Mouse (Mus musculus): ENCODE results near the gene Gm6993. TPM values are rescaled to one million over a fixed set of nuclear protein-coding genes. Genes with fewer than 3 reads are reported as not detected.

The Gm6993 gene
- polyA plus RNA-seq, 1 experiment from 2014 or later, result not detected

DNA sequence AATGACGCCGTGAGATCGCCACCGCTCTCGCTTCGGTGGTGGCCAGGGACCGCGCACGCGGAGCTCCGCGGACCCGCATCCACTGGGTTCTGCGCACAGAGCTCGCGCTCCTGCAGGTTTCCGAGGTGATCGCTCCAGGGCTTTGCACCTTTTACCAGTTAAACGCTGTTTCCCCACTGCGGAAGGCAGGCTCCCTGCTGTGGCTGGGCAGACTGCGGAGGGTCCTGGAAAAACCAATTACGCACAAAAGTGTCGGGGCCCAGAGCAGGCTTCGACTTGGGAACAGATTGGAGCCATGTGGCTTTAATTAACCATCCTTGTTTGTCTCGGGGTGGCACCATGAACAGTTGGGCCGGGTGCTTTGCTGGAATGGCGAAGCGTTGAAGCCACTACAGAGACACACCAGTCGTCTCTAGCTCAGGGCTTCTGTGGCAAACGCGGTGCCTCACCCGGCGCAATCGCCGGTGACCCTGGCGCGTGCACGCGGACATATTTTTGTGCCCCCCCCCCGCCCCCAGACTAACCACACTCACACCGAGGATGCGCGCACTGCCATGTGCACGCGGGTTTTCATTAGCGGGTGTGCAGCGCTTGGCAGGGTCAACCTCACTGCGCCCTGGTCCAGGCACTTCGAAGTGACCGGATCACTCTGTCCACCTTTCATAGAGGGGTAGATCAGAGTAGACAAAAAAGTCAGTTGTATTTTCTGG is 25.3 kb downstream of the Gm6993 start:
- peaks cover 67% of the 10 kb centered on the region for H3K27me3 ChIP-seq
- H3K9ac ChIP-seq (replicated peaks), result peak overlapping the region; percentile 33
- no peak overlapping the region for H3K27ac ChIP-seq

DNA sequence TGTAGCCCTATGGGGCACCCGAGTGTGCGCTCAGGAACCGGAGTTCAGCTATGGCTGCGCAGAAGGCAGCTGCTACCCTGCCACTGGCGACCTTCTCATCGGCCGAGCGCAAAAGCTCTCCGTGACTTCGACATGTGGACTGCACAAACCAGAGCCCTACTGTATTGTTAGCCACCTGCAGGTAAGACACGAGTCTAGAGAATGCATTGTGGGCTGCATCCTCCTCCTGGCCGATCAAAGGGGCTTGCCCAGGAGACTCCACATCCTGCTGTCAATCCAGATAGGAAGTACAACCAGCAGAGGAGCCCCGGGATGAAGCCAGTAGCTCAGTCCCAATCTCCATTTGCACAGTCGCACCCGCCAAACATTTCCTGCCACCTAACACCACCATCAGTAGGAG is 26.1 kb downstream of the Gm6993 start:
- Histone ChIP-seq H3K27me3 (peaks cover 67% of the 10 kb centered on the region), H3K4me3 (replicated peaks) (peak overlapping the region; percentile 42), H3K4me2 (replicated peaks) (peak overlapping the region; percentile 67), H3K4me1 (replicated peaks) (peaks cover 23% of the 10 kb centered on the region), H3K27ac (no peak overlapping the region), H3K36me3 (no peaks in the 10 kb centered on the region), H3K9me3 (no peaks in the 10 kb centered on the region), H3K9ac (replicated peaks) (no peak overlapping the region; the same call in 1 of the 2 replicates)
- no peak for ATAC-seq
- WGBS, result 4% methylated on average over 15 of the region's 15 CpGs

More for the DNA sequence above, 25.3 kb downstream of the Gm6993 start:
- ATAC-seq, result peak; percentile 51
- Histone ChIP-seq H3K4me2 (replicated peaks) (peak overlapping the region; percentile 67), H3K4me3 (replicated peaks) (peak overlapping the region; percentile 42), H3K36me3 (no peaks in the 10 kb centered on the region), H3K4me1 (replicated peaks) (peaks cover 23% of the 10 kb centered on the region), H3K9me3 (no peaks in the 10 kb centered on the region)
- under 1% methylated on average over 50 of the region's 50 CpGs for WGBS

DNA sequence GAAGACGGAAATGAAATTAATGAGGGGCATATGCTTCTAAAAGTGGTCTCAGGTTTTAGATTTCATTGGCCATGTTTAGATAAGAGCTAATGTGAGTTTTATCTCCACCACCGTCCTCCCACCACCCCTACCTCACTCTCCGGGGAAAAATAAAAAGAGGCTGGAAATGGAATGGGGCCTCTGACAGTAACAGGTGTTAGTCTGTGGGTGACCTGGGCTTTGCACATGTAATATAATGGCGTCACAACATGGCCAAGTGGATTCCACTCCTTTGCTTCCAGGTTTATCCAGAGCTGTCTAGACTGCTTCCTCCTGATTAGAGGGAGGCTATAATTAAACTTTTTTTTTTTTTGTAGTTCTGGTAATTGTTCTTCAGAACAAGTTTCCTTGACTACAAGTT is 26.8 kb downstream of the Gm6993 start:
- no peak overlapping the region for H3K4me3 ChIP-seq (replicated peaks)

DNA sequence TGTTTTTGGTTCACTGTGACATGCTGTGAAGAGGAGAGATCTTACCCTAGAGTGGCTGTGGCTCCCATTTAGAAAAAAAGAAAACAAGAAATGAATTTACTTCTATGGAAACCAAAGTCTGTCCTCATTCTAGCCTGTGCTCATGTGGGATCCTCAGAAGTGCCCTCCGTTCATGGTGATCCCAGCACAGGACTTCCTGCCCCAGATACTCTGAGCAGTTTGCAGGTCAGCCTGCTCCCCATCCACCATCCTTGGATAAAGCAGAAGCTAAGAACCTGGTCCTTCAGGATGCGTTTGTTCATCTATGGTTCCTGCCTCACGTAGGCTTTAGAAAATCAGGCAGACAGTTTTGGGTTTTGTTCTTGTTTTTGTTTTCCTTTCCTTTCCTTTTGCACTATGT is 27.7 kb downstream of the Gm6993 start:
- ATAC-seq, result no peak
- Histone ChIP-seq H3K4me2 (replicated peaks) (no peak overlapping the region), H3K36me3 (no peaks in the 10 kb centered on the region), H3K9me3 (no peaks in the 10 kb centered on the region), H3K27ac (no peak overlapping the region), H3K27me3 (peaks cover 57% of the 10 kb centered on the region), H3K4me3 (replicated peaks) (no peak overlapping the region), H3K4me1 (replicated peaks) (peaks cover 28% of the 10 kb centered on the region), H3K9ac (replicated peaks) (no peak overlapping the region)
- 72% methylated on average over 3 of the region's 3 CpGs for WGBS

More for the DNA sequence above, 26.8 kb downstream of the Gm6993 start:
- 71% methylated on average over 4 of the region's 4 CpGs for WGBS
- no peak for ATAC-seq
- H3K4me2 ChIP-seq (replicated peaks), result no peak overlapping the region
- no peak overlapping the region for H3K27ac ChIP-seq
- H3K4me1 ChIP-seq (replicated peaks), result peaks cover 28% of the 10 kb centered on the region
- H3K36me3 ChIP-seq, result no peaks in the 10 kb centered on the region
- peaks cover 66% of the 10 kb centered on the region for H3K27me3 ChIP-seq
- no peak overlapping the region for H3K9ac ChIP-seq (replicated peaks)
- H3K9me3 ChIP-seq, result no peaks in the 10 kb centered on the region

DNA sequence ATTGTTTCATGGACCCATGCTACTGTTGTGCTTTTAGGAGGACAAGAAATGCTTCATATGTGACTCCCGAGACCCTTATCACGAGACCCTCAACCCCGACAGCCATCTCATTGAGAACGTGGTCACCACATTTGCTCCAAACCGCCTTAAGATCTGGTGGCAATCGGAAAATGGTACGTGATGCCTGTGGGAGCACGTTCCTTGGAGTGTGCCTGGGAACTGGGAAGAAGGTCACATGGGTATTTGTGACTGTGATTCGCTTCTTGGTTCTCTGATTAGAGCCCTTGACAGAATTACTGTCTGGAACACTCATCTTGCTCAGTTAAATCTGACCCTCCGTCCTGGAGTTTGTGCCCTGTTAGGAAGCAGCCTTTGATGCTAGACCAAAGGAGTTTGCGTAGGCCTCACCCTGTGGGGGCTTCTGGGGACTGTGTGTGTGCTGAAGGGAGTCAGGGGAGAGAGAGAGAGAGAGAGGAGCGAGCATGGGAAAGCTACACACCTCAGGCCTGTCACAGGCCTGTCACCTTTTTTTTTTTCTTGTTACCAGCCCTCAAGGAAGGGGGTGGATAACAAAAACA is 28.5 kb downstream of the Gm6993 start:
- H3K4me1 ChIP-seq (replicated peaks), result peaks cover 28% of the 10 kb centered on the region

DNA sequence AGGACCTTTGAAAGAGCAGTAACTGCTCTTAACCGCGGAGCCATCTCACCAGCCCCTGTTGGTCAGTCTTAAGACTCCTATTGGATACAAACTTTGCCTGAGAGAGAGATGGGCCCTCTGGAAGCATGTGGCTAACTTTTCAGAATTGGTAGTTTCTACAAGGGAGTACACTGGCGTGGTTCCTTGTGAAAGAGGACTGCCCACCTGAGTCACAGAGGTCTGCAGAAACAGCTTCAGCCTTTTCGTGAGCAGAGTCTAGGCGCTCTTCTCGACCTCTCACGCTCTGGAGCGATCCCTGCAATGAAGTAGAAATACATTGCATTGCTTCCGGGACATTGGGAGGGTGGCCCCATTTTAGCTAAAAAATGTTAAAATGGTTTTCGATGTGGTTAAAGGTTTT is 29.8 kb downstream of the Gm6993 start:
- Histone ChIP-seq H3K4me3 (replicated peaks) (no peak overlapping the region), H3K27ac (no peak overlapping the region), H3K27me3 (peaks cover 36% of the 10 kb centered on the region), H3K9ac (replicated peaks) (no peak overlapping the region), H3K9me3 (no peaks in the 10 kb centered on the region), H3K4me2 (replicated peaks) (no peak overlapping the region), H3K36me3 (no peaks in the 10 kb centered on the region), H3K4me1 (replicated peaks) (peaks cover 20% of the 10 kb centered on the region)
- 83% methylated on average over 10 of the region's 10 CpGs for WGBS
- no peak for ATAC-seq

More for the DNA sequence above, 28.5 kb downstream of the Gm6993 start:
- H3K9ac ChIP-seq (replicated peaks), result no peak overlapping the region
- H3K4me2 ChIP-seq (replicated peaks), result no peak overlapping the region
- no peak overlapping the region for H3K27ac ChIP-seq
- no peaks in the 10 kb centered on the region for H3K36me3 ChIP-seq
- WGBS, result 71% methylated on average over 12 of the region's 12 CpGs
- peaks cover 49% of the 10 kb centered on the region for H3K27me3 ChIP-seq
- no peak for ATAC-seq
- no peak overlapping the region for H3K4me3 ChIP-seq (replicated peaks)
- H3K9me3 ChIP-seq, result no peaks in the 10 kb centered on the region

DNA sequence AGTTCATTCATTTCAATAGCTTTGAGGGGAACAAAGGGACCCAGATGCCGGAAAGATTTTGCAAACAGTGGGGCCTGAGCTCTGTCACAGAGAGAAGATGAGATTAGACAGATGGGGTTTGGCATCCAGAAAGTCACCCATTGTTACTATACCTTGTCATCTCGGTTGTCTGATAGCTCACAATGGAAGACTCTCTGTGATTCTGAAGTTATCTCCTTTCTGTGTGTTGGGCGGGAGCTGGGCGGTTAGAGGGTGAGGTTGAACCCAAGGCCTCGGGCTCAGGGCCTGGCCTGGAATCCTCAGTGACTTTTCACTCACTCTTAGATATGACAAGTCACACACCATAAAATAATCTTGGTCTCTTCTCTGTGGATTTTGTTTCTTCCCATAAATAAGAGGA is 30.2 kb downstream of the Gm6993 start:
- H3K9ac ChIP-seq (replicated peaks), result no peak overlapping the region
- no peak for ATAC-seq
- H3K9me3 ChIP-seq, result no peaks in the 10 kb centered on the region
- H3K4me3 ChIP-seq (replicated peaks), result no peak overlapping the region
- 57% methylated on average over 5 of the region's 5 CpGs for WGBS
- peaks cover 16% of the 10 kb centered on the region for H3K4me1 ChIP-seq (replicated peaks)
- H3K27me3 ChIP-seq, result peaks cover 32% of the 10 kb centered on the region
- no peak overlapping the region for H3K4me2 ChIP-seq (replicated peaks)
- no peak overlapping the region for H3K27ac ChIP-seq
- H3K36me3 ChIP-seq, result no peaks in the 10 kb centered on the region

DNA sequence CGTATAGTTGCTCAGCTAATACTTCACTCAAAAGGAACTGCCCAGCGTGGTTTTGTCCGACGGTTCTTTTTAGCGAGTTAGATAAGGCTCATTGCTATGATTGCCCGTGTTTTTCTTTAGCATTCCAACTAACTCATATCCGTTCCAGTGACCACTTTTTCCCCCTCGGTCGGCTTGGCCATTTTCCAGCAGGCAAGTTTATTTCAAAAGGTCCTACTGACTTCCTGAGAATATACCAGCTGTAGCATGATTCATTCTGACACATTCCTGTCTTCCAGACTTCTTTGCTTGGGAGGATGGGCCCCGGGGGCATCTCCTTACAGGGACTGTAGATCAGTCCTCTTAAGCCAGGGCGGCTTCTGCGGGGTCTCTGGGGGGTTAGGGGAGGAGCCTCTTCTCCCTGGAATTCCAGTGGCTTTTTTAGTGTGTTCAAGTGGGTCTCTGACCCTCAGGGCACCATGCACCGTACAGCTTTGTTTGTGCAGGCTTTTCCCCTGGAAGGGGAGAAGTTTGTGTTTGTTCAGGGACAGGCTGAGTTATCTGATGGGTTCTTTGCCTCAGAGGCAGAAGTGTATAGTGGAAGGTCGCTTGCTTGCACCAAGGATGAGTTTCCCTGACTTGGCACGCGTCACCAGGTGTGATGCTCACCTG is 30.9 kb downstream of the Gm6993 start:
- Histone ChIP-seq H3K36me3 (no peaks in the 10 kb centered on the region), H3K4me3 (replicated peaks) (no peak overlapping the region), H3K4me1 (replicated peaks) (peaks cover 9% of the 10 kb centered on the region), H3K4me2 (replicated peaks) (no peak overlapping the region), H3K27me3 (peaks cover 25% of the 10 kb centered on the region), H3K9ac (replicated peaks) (no peak overlapping the region), H3K27ac (no peak overlapping the region), H3K9me3 (no peaks in the 10 kb centered on the region)
- 57% methylated on average over 16 of the region's 16 CpGs for WGBS
- ATAC-seq, result no peak

DNA sequence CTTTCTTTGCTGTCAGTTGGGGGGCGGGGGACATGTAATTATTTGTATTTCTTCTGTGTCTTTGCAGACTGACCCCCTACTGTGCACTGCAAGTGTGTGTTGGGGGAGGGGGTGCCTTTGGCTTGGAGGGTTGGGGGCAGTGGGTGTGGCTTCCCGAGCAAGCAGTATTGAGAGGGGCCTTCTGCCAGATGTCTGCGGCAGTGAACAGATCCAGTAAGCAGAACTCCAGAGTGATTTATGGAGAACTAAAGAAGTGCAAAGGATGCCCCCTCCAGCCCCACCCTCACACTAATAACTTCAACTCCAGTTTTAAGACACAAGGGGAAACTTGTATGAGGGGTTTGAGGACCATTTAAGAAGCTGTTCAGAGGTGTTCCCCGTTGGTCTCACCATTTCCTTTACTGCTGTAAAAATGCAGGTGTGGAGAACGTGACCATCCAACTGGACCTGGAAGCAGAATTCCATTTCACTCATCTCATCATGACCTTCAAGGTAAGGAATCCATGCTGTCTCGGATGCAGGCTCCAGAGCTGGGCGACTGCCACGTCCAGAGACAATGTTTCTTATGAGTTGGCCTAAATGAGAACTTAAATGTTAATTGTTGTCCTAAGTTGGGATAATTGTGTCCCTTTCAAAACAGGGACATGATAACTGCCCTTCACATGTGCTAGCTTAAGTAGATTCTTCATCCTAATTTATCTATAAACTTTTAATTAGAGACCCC is 31.6 kb downstream of the Gm6993 start:
- 78% methylated on average over 8 of the region's 8 CpGs for WGBS
- Histone ChIP-seq H3K27ac (no peak overlapping the region), H3K9ac (replicated peaks) (no peak overlapping the region), H3K27me3 (peaks cover 18% of the 10 kb centered on the region), H3K36me3 (no peaks in the 10 kb centered on the region), H3K9me3 (no peaks in the 10 kb centered on the region), H3K4me3 (replicated peaks) (no peak overlapping the region), H3K4me2 (replicated peaks) (no peak overlapping the region), H3K4me1 (replicated peaks) (peaks cover 4% of the 10 kb centered on the region; the same call in 1 of the 2 replicates)
- ATAC-seq, result no peak

DNA sequence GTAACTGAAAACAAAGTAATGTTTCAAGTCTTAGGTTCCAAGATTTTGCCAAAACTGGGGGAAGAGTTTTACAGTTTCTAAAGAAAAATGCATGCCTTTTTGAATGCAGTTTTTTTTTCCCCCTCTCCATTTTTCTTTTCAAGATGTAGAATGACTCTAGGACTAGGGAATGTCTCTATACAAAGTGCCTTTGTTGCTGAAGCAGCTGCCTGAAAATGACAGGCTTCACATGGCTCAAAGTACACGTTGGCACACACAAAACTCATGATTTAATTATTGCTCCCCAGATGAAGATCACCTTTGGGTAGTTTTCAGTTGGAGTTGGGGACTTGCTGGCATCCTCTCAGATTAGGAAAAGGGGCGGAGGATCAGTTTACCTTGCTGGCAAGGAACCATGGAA is 32.3 kb downstream of the Gm6993 start:
- Histone ChIP-seq H3K27ac (no peak overlapping the region), H3K9ac (replicated peaks) (no peak overlapping the region), H3K27me3 (peaks cover 11% of the 10 kb centered on the region), H3K9me3 (no peaks in the 10 kb centered on the region), H3K4me1 (replicated peaks) (peaks cover 4% of the 10 kb centered on the region; the same call in 1 of the 2 replicates), H3K4me2 (replicated peaks) (no peak overlapping the region), H3K4me3 (replicated peaks) (no peak overlapping the region), H3K36me3 (no peaks in the 10 kb centered on the region)
- 77% methylated on average over 2 of the region's 2 CpGs for WGBS
- ATAC-seq, result no peak

DNA sequence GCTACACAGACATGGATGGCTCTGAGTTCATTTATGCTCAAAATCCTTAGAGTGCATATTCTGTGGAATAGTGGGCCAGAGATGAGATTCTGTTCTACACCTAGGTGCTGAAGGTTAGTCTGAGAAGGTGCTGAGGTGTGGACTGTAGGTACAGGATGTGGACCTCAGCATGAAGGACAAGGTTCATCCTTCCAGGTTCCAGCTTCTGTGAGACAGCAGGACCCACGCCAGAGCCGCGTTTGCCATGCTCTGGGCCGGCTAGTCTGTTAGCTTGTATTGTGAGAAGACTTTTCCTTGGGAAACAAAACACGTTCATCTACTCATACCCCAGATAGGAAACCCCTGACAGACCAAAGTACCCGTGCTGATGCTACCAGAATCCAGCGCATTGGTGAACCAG is 33.1 kb downstream of the Gm6993 start:
- H3K36me3 ChIP-seq, result no peaks in the 10 kb centered on the region
- H3K27ac ChIP-seq, result no peak overlapping the region
- H3K27me3 ChIP-seq, result peaks cover 6% of the 10 kb centered on the region; the same call in 1 of the 2 replicates
- H3K9ac ChIP-seq (replicated peaks), result no peak overlapping the region
- H3K4me2 ChIP-seq (replicated peaks), result no peak overlapping the region
- 93% methylated on average over 7 of the region's 7 CpGs for WGBS
- no peak overlapping the region for H3K4me3 ChIP-seq (replicated peaks)
- peaks cover 4% of the 10 kb centered on the region; the same call in 1 of the 2 replicates for H3K4me1 ChIP-seq (replicated peaks)
- no peaks in the 10 kb centered on the region for H3K9me3 ChIP-seq
- ATAC-seq, result no peak

DNA sequence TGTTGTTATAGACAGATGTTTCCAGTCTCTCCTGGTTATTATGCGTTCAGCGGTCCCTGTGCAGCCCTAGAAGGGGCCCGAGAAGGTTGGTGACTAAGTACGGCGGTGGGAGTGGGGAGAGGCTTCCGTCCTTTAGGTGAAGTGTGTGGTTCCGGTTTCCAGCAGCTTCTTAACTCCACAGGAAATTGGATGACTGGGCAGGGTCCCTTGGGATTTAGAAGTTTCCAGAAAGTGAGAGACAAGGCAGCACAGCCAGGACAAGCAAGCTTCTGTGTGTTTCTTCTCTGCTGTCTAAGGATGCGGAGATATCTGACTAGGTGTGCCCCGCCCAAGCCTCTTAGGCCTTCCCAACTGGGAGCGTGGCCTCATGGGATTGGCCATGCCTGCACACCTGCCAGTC is 34.8 kb downstream of the Gm6993 start:
- Histone ChIP-seq H3K4me3 (replicated peaks) (no peak overlapping the region), H3K4me2 (replicated peaks) (no peak overlapping the region), H3K4me1 (replicated peaks) (peaks cover 4% of the 10 kb centered on the region; the same call in 1 of the 2 replicates), H3K9ac (replicated peaks) (no peak overlapping the region), H3K27me3 (no peaks in the 10 kb centered on the region; the same call in 1 of the 2 replicates), H3K36me3 (no peaks in the 10 kb centered on the region), H3K9me3 (no peaks in the 10 kb centered on the region), H3K27ac (no peak overlapping the region)
- 91% methylated on average over 10 of the region's 10 CpGs for WGBS
- no peak for ATAC-seq
